Mouse (Mus musculus): Measurements from ENCODE around the gene Fam81b.
"Not testable (repeated sequence)": the region's sequence is repeated elsewhere in the genome, so short reads cannot be mapped to it uniquely, and the experiment has no call there.

Gene Fam81b

DNA sequence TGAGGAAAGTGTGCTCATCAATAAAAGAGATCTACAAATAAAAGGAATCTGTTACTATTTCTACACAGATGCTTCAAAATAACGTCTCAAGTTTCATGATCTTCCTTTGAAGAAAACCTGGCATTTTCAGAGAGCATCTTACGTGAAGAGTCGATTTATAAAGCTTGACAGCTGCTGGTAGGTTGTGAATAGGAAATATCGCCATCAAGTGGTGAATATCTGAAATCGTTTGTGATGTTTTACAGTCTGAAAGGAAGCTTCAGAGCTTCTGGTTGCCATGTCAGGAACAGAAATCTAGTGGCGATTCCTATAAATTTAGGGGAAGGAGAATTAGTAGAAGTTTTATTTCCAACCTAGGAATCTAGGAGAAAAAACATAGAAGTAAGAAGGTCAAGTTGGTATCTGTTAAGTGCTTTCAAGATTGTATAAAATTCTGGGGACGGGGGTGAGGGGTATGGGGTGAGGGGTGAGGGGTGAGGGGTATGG lies at the start of gene Fam81b:
Gene Fam81b (minus strand): TSS at position 436 of the 486 bp plus-strand sequence.
- peak; percentile 28 for DNase-seq (ENCODE audit: low spot score)

DNA sequence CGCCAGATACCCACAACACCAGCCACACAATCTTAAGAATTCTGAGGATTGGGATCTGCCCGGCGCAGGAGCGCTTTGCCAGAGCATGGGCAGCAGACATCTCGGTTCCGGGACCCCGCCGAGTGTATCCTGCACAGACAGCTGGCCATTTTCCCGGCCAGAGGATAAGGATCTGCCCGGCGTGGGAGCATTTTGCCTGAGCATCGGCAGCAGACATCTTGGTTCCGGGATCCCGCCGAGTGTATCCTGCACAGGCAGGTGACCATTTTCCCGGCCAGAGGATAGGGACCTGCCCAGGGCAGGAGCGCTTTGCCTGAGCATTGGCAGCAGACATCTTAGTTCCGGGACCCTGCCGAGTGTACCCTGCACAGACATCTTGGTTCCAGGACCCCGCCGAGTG lies 41.1 kb upstream of the Fam81b start:
- not testable (repeated sequence) for DNase-seq (ENCODE audit: low spot score)

DNA sequence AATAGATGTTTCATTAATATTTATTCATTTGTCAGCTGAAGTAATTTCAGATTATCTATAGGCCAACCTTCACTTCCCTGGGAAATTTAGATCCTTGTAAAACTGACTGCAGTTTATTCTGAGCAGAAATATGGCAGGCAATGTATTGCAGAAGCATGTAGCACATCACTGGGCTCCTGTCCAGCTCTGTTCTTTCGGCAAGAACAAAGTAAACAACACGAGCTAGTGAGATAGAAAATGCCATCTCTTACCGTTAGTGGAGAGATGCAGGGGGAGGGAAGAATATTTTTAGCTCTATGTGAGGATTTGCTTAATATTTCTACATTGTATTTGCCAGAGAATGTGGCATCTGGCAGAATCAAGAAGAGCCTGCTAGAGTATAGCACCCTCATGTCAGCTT lies 13.8 kb upstream of the Fam81b start:
- no peak for DNase-seq (ENCODE audit: low spot score)

DNA sequence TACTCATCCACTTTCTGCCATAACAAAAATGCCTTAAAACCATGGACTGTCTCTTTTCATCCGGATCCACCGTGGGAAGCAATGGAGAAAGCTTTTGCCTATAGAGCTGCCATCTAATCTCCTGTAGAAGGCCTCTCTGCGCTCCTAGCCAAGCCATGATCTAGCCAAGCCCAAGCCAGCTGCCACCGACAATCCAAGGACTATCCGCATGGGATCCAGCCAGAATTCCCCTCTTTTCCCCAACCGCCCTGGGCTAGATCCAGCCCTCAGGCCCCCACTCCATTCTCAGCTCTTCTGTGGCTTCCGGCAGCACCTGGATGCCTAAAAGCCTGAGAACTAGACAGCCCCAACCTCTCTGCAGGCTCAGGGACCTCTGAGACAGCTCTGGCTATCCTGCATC lies 6.7 kb upstream of the Fam81b start:
- DNase-seq (ENCODE audit: low spot score) = no peak

DNA sequence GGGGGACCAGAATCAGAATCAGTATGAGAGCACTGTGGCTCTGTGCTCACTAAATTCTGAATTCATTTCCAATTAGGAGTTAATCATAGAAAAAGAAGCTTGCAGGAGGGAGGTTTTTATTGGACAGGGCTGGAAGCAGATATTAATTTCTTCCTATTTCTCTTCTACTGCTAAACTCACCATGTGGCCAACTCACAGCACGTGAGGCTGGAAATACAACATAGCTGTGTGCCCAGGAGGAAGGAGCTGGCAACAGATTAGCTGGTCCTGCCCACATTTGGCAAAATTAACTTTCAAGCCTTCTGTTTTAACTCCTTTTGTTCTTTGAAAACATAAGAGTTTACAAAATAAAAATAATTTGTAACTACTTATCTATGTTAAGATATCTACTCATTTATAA lies 3.9 kb upstream of the Fam81b start:
- DNase-seq (ENCODE audit: low spot score) = no peak

DNA sequence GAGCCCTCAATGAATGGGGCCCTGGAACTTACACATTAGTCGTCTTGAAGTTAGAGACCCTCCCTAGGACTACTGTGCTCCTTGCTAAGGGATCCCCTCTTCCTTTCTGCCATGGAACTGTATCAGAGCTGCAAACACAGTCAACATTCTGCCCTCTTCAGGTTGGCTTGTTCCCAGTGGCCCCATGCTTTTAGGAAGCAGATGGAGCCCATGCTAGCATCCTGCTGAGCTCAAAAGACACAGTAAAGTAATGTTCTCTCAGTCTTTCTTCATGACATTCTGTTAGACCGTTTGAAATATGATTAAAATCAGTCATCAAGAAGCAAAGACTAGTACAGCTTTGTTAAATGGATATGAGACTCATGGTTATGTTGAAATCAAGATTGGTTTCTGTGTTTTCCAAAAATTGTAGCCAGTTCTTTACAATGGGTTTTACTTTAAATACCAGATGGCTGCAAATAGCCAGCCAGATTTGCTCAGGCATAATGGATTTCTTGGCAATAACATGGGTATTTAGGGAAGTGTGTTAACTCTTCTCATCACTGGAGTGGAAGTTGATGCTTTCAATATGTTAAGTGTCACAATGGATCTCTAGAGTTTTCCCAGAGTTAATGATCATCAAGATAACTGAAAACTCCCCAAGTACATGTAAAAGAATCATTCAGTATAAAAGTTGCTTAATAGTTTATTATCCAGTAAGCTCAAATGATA lies 938 bp upstream of the Fam81b start:
- no peak for DNase-seq (ENCODE audit: low spot score)

DNA sequence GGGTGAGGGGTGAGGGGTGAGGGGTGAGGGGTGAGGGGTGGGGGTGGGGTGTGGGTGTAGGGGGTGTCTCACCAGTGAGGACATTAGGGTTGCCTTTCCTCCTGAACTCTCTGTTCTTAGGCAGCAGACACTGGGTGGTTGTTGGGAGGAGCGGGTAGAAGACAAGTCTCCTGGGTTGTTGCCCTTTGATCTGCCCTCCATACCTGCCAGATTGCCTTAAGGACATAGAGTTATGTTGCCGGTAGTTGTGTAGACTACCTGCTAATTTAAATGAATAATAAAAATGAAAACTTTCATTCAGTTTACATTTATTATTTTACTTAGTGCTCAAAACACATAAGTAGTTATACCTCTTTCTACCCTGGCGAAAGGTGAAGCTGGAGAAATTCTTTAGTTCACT lies 369 bp upstream of the Fam81b start:
- DNase-seq (ENCODE audit: low spot score) = no peak

DNA sequence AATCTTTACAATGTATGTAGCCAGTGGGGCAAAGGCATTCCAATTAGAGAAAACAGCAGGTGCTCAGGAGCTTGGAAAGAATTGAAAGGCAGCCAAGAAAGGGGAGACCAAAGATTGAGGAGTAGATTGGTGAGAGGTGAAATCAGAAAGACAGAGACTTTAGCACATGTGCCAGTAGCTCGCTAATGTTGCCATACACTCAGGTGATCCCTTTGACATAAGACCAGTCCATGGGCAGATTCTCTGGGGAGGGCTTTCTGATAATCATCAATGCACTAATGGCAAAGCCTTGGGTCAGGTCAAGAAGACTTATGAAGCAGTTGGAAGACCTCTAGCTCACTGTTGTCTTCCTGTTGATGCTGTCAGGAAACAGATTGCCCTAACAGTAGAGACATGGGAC lies 671 bp downstream of the Fam81b start:
- DNase-seq (ENCODE audit: low spot score) = no peak

DNA sequence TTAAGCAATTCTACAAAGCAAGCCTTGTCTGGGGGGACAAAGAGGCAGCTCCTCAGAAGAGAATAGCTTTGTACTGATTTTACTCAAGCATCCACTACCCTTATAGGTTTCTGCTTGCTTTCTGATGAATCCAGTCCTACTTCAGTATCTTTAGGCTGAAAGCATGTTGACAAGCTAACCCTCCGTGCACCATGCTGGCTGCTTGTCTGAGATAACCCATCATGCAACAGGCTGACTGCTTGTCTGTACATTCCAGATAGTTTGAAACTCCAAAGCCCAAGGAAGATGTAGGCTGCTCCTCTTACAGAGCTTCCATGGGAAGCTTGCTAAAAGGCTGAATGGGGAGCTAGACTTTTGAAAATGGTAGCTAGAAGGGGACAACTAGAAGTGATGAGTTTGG lies 1.7 kb downstream of the Fam81b start:
- no peak for DNase-seq (ENCODE audit: low spot score)

DNA sequence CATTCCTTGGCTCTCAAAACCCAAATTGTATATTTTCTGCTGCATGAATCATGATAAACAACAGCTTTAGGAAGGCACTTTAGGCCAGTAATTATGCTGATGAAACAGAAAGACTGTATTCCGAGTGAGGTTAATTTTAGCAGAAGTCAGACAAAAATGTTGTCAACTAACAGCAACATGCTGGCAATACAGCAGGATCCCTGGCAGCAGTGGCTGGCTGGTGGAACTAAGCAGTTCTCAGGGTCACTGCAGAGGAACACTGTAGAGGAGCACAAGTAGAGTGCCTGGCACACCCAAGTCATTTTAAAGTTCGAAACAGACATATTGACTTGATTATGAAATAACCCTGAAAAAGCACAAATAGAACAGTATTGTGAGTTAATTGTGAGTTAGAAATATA lies 2.8 kb downstream of the Fam81b start:
- DNase-seq (ENCODE audit: low spot score) = no peak

DNA sequence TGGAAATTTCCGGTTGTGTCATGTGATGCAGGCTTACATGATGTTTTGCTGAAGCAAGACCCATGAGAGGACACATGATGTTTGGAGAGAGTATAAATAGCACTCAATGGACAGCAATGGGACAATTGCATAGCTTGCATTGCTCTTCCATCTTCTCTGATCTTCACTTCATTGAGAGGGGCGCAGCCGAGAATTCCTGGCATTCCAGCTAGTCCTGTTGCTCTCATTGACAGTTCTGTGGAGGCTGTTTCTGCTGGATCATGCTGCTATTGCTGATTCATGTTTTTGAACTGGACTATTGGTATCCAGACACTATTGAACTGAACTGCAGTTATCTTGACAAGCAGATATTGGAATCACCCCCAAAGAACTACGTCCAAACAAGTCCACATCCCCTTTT lies 12.8 kb downstream of the Fam81b start:
- peak; percentile 24 for DNase-seq (ENCODE audit: low spot score)

DNA sequence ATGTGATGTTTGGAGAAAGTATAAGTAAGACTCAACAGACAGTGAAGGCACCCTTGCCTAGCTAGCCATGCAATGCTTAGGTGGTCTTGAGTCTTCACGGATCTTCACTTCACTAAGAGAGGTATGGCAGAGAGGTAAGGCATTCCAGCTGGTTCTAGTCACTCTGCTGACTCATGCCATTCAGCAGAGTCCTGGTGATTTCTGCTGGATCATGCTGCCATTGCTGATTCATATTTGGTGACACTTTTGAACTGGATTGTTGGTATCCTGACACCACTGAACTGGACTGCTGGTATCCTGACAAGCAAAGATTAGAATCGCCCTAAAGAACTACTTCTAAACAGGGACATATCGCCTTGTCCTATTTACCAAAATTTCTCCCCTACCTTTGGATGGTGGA lies 20.3 kb downstream of the Fam81b start:
- no peak for DNase-seq (ENCODE audit: low spot score)

DNA sequence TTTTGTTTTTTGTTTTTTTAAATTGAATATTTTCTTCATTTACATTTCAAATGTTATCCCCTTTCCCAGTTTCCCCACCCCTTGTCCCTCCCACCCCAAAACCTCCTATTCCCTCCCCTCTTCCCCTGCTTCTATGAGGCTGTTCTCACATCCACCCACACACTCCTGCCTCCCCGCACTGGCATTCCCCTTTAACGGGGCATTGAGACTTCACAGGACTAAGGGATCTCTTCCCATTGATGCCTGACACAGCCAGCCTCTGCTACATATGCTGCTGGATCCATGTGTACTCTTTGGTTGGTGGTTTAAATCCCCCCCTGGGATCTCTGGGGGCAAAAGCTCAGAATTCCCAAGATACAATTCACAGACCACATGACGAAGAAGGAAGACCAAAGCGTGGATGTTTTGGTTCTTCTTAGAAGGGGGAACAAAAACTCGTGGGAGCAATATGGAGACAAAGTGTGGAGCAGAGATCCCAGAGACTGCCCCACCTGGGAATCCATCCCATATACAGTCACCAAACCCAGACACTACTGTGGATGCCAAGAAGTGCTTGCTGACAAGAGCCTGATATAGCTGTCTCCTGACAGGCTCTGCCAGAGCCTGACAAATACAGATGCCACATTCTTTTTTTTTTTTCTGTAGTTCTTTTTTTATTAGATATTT lies 40.4 kb downstream of the Fam81b start:
- no peak for DNase-seq (ENCODE audit: low spot score)

DNA sequence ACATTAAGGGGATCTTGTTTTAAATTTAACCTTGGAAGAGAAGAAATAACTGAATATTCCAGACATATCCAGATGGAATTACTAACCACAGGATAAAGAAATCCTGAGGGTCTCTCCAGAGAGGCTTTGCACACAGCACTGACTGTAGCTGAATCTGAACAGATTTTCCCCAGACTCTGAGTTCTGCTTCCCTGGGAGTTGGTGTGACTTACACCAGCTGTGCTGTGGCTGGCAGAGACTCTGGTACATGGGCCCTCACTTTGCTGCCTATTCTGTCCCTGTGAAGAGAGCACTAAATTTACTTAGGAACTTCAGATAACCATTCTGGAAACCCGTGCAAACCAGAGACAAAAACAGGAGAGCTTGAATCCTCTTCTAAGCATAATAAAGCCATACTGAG lies 46.1 kb downstream of the Fam81b start:
- no peak for DNase-seq (ENCODE audit: low spot score)

DNA sequence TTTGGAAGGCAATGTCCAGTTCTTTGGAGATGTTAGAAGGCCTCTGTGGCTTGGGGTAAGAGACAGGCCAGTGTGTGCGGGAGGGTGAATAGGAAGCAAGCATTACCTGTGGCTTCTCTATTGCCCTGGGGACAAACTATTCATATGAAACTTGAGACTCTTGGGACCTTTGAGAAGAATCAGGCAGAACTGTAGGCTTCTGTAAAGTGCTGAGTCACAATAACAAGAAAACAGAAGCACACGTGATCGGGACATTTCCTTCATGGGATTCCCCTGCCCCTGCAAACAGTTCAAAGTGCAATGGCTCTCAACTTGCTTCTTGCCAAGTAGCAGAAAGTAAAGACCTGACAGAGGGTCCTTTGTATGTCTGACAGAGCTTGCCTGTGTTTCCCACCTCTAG lies 48.5 kb downstream of the Fam81b start:
- DNase-seq (ENCODE audit: low spot score) = no peak

DNA sequence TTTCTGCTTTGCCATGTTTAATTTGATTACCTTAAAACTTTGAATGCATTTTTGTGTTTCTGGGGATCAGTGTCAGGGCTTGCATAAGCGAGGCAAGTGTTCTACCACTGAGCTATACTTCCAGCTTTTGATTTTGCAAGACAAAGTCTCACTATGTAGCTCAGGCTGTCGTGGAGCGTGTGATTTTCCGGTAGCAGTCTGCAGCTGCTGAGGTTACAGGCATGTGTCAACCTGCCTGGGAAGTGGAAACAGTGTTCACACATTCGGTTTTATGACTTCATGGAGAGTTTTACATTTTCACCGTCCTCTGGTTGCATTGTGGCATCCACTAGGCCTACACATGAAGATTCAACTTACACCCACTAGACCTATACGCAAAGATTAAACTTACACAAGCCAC lies 54.8 kb downstream of the Fam81b start:
- DNase-seq (ENCODE audit: low spot score) = no peak

DNA sequence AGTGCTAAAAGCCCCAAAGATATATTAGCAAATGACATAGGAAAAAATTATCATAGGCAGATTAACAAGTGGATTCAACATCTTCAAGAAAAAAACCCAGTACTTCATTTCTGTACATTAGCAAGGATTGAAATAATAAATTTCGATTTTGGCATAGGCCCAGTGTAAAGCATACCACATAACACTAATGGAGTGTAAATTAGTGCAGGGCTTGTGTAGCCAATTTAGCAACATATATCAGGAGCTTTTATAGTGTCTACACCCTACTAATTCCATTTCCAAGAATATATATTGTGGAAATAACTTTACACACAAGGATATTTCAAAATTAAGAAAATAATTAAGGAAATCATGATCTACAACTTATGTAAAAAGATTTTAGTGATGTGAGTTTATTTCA lies 55.8 kb downstream of the Fam81b start:
- DNase-seq (ENCODE audit: low spot score) = no peak

DNA sequence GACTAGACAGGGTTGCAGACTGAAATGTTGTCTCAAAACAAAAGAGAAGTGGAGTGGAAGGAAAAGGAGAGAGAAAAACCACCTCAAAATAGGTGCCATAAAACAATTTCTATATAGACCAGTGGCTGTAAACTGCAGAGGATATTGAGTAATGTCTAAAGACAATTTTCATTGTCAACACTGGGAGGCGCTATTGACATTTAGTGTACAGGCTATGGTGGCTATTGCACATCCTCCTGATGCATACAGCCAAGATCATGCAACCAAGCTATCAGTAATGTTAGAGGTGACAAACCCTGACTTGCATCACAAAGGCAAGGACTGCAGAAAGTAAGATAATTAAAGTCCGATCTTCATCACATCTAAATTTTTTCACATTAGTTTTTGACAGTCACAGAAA lies 89.5 kb downstream of the Fam81b start:
- peak; percentile 57 for DNase-seq (ENCODE audit: low spot score)

DNA sequence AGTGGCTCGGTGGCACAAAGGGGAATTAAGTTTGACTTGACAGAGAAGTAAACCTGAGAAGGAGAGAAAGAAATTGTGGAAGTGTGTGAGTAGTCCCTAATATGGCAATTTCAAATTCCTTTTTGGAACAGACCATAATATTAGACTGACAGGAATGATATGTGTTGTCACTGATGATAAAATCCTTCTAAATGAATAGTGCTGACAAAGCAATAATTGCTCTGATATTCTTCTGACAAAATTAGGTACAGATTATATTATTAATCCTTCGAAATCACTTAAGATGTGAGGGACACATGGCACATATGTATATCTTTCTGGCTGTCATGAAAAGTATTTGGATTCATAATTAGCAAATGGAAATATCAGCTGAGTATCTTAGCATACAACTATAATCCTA lies 89.9 kb downstream of the Fam81b start:
- no peak for DNase-seq (ENCODE audit: low spot score)

DNA sequence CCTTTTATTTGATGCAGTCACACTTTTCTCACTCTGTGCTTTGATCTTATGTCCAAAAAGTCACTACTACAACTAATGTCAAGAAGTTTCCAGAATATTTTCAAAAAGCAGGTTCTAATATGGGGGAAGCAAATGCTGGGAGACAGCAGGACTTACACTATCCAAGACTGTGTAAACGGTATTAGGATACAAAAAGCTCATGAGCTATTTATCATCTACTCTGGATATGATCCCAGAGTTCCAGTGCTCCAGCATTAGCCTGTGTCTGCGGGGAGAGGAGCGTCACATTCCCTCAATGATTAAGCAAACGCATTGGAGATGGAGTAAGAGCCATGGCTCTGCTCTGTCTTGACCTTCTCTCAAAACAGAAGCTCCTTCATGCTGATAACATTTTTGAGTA lies 104.9 kb downstream of the Fam81b start:
- no peak for DNase-seq (ENCODE audit: low spot score)

DNA sequence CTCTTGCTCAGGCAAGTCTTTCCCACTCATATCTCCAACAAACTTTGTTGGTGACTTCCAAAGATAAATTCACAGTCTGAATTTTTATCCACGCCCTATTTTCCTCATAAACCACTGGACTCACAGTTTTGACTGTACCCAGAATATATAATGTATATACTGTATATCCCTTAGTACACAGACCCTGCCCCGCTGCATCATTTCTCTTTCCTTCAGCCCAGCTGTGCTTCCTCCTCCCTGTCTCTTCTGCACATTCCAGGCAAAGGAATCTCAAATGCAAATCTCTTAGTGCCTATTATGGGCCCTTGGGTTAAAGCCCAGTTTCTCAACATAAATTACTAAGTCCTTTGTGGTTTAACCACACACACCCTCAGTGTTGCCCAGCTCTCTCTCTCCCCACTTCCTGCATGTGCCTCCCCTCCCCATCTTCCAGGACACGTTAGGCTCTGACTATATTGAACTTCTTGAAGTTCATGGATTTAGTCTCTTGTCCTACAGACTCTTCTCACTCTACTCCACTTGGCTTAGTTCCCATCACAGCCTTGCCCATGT lies 107.5 kb downstream of the Fam81b start:
- DNase-seq (ENCODE audit: low spot score) = no peak

DNA sequence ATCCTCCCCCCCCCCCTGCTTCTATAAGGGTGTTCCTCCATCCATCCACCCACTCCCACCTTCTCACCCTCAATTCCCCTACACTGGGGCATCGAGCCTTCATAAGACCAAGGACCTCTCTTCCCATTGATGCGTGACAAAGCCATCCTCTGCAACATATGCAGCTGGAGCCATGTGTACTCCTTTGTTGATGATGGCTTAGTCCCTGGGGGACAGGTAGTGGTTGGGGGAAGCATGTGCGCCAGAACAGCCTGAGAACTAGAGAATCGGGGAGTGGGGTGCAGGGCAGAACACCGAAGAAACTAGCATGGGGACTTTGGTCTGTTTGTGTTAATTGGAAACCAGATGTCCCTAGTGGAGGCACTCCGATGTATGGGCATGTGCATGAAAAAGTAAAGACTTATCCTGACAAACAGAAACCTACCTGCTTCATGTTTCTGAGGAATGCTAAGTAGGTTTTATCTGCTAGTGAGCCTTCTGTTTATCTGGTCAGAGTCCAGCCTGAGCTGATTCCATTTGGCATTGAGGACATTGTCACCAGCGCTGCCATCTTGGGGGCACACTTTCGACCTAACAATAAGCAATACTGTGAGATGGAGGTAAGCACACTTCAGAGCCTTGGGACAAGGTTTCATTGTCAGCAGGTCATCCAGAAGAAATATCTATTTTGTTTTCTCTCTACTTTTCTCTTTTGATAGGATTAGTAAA lies 109.3 kb downstream of the Fam81b start:
- DNase-seq (ENCODE audit: low spot score) = no peak

DNA sequence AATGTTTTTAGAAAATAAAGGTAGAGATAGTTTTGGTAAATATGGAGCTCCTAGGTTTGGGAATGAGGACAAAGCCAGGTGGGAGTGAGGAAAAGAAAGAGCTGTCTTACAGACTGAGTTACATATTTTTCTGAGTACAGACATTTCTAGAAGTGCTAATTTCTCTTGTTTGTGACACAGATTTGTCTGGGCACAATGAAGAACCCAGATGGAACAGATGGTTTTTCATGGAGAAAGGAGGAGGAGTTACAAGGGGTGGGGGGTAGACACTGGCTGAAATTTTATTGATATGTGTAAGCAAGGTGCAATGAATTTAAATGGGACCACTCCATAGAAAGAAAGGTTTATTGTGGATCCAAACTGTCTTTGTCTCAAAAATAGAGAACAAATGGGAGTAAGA lies 109.9 kb downstream of the Fam81b start:
- no peak for DNase-seq (ENCODE audit: low spot score)

Data from embryo, embryonic 10 days (tissue).